Mouse (Mus musculus): ENCODE measurements around the gene Tmem223. TPM values are rescaled to one million over a fixed set of nuclear protein-coding genes. Genes with fewer than 3 reads are reported as not detected.

Gene Tmem223
- polyA plus RNA-seq, 1 experiment from 2014 or later: 195 TPM

DNA sequence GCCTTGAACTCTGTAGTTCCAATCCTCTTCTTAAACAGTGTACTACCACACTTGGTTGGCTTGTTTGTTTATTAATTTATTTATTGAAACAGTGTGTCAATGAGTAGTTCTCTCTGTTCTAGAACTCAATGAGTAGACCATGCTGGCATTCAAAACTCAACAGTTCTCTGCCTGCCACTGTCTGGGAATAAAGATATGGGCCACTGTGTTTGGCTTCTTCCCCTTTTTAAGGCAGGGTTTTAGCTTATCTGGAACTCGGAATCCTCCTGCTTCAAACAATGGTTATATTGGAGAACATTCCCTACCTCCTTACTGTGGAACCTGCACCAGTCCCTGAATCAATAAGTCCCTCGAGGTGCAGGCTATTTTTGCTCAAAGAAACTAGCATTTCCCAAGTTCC is 11.9 kb upstream of the Tmem223 start:
- no peak overlapping the region for H3K9ac ChIP-seq (ENCODE audit: low read depth, low read length)
- H3K4me2 ChIP-seq (ENCODE audit: low read length): peak overlapping the region; percentile 91; the same call in 1 of the 2 replicates
- H3K4me1 ChIP-seq (ENCODE audit: control insufficient read depth, insufficient read depth, low read length): peaks cover 26% of the 10 kb centered on the region
- H3K36me3 ChIP-seq (ENCODE audit: control insufficient read depth, insufficient read depth, low read length): peaks cover 14% of the 10 kb centered on the region
- no peaks in the 10 kb centered on the region for H3K9me3 ChIP-seq (replicated peaks; ENCODE audit: control insufficient read depth, low read length, poor library complexity, severe bottlenecking)
- 85% methylated on average over 2 of the region's 2 CpGs for WGBS
- H3K4me3 ChIP-seq (ENCODE audit: low read depth, low read length): no peak overlapping the region
- no peaks in the 10 kb centered on the region for H3K27me3 ChIP-seq (ENCODE audit: control insufficient read depth, insufficient read depth, low read depth, low read length)
- ATAC-seq: no peak
- H3K27ac ChIP-seq (ENCODE audit: low read length): no peak overlapping the region

DNA sequence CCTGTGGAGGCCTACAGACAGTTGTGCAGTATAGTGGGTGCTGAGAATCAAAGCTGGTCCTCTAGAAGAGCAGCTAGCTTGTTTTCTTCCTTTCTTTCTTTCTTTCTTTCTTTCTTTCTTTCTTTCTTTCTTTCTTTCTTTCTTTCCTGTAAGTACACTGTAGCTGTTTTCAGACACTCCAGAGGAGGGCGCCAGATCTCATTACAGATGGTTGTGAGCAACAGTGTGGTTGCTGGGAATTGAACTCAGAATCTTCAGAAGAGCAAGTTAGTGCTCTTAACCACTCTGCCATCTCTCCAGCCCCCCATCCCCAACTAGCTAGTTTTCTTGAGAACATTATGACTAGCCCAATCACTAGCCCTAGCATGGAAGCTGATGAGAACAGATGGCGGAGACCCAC is 10.0 kb upstream of the Tmem223 start:
- peaks cover 26% of the 10 kb centered on the region for H3K36me3 ChIP-seq (ENCODE audit: control insufficient read depth, insufficient read depth, low read length)
- H3K4me1 ChIP-seq (ENCODE audit: control insufficient read depth, insufficient read depth, low read length): peaks cover 23% of the 10 kb centered on the region
- no peak overlapping the region for H3K27ac ChIP-seq (ENCODE audit: low read length)
- no peak overlapping the region for H3K4me2 ChIP-seq (ENCODE audit: low read length)
- H3K27me3 ChIP-seq (ENCODE audit: control insufficient read depth, insufficient read depth, low read depth, low read length): no peaks in the 10 kb centered on the region
- no peak overlapping the region for H3K4me3 ChIP-seq (ENCODE audit: low read depth, low read length)
- no peak for ATAC-seq
- no peaks in the 10 kb centered on the region for H3K9me3 ChIP-seq (replicated peaks; ENCODE audit: control insufficient read depth, low read length, poor library complexity, severe bottlenecking)
- H3K9ac ChIP-seq (ENCODE audit: low read depth, low read length): no peak overlapping the region
- 91% methylated on average over 2 of the region's 2 CpGs for WGBS

DNA sequence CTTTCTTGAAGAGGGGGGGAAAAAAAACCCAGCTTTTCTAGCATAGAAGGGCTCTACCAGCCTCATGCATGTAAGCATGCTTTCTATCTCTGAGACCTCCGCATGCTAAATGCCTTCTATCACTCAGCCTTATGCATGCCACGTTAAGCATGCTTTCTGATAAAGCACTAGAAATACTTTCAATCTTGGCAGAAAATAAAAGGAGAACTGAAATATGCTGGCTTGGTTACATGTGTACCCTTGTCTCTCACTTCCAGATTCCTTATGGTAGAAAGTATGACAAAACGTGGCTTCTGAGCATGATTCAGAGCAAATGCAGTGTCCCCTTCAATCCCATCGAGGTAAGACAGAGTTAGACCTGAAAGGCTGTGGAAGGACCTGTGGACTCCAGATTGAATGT is 7.5 kb upstream of the Tmem223 start:
- H3K27me3 ChIP-seq (ENCODE audit: control insufficient read depth, insufficient read depth, low read depth, low read length): no peaks in the 10 kb centered on the region
- no peak overlapping the region for H3K4me2 ChIP-seq (ENCODE audit: low read length)
- no peak overlapping the region for H3K9ac ChIP-seq (ENCODE audit: low read depth, low read length)
- H3K4me3 ChIP-seq (ENCODE audit: low read depth, low read length): no peak overlapping the region
- peaks cover 48% of the 10 kb centered on the region for H3K36me3 ChIP-seq (ENCODE audit: control insufficient read depth, insufficient read depth, low read length)
- no peaks in the 10 kb centered on the region for H3K9me3 ChIP-seq (replicated peaks; ENCODE audit: control insufficient read depth, low read length, poor library complexity, severe bottlenecking)
- 95% methylated on average over 4 of the region's 4 CpGs for WGBS
- ATAC-seq: no peak
- H3K4me1 ChIP-seq (ENCODE audit: control insufficient read depth, insufficient read depth, low read length): peaks cover 8% of the 10 kb centered on the region
- H3K27ac ChIP-seq (ENCODE audit: low read length): no peak overlapping the region

DNA sequence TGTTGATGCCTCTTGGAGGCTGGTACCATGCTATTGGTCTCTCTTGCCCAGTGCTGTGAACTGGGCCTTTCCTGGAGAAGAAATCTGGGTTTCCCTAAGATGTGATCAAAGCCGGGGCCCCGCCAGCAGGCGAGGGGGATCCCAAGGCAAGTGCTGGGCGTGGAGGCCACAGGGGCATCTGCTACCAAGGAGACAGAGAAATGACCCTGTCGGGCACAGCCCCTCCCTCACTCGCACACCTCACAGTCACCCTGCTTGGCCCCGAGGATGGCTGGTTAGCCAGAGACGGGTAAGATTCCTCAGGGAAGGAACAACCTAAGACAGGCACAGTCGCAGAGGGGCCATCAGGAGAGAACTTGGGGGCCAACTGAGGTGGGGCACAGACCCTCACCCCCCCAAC is 5.2 kb upstream of the Tmem223 start:
- ATAC-seq: no peak
- 96% methylated on average over 9 of the region's 9 CpGs for WGBS
- no peak overlapping the region for H3K4me2 ChIP-seq (ENCODE audit: low read length)
- no peaks in the 10 kb centered on the region for H3K27me3 ChIP-seq (ENCODE audit: control insufficient read depth, insufficient read depth, low read depth, low read length)
- H3K27ac ChIP-seq (ENCODE audit: low read length): no peak overlapping the region
- H3K4me1 ChIP-seq (ENCODE audit: control insufficient read depth, insufficient read depth, low read length): peaks cover 4% of the 10 kb centered on the region
- H3K4me3 ChIP-seq (ENCODE audit: low read depth, low read length): no peak overlapping the region
- no peaks in the 10 kb centered on the region for H3K9me3 ChIP-seq (replicated peaks; ENCODE audit: control insufficient read depth, low read length, poor library complexity, severe bottlenecking)
- H3K36me3 ChIP-seq (ENCODE audit: control insufficient read depth, insufficient read depth, low read length): peaks cover 58% of the 10 kb centered on the region
- no peak overlapping the region for H3K9ac ChIP-seq (ENCODE audit: low read depth, low read length)

DNA sequence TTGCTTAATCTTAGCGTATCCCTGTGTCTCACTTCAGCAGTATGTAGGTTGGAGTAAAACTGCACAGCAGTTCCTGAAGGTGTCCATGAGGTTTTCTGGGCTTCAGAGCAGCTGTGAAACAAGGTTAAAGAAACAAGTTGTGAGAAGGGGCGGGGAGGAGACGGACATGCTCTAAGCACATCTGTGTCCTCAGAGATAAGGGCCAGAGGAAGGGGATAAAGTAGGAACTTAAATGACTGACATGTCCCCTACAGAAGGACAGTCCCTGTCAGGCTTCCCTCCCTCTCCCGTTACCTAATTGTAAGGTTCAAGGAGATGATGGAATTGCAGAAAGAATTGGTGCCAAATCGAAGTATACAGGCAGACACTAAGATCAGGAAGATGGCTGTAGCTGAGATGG is 2.2 kb downstream of the Tmem223 start:
- Histone ChIP-seq H3K27ac (ENCODE audit: low read length) (no peak overlapping the region), H3K9me3 (replicated peaks; ENCODE audit: control insufficient read depth, low read length, poor library complexity, severe bottlenecking) (no peaks in the 10 kb centered on the region), H3K9ac (ENCODE audit: low read depth, low read length) (no peak overlapping the region), H3K27me3 (ENCODE audit: control insufficient read depth, insufficient read depth, low read depth, low read length) (no peaks in the 10 kb centered on the region), H3K4me2 (ENCODE audit: low read length) (no peak overlapping the region), H3K4me1 (ENCODE audit: control insufficient read depth, insufficient read depth, low read length) (peaks cover 29% of the 10 kb centered on the region), H3K36me3 (ENCODE audit: control insufficient read depth, insufficient read depth, low read length) (peaks cover 15% of the 10 kb centered on the region), H3K4me3 (ENCODE audit: low read depth, low read length) (no peak overlapping the region)
- WGBS: 92% methylated on average over 5 of the region's 5 CpGs
- no peak for ATAC-seq

DNA sequence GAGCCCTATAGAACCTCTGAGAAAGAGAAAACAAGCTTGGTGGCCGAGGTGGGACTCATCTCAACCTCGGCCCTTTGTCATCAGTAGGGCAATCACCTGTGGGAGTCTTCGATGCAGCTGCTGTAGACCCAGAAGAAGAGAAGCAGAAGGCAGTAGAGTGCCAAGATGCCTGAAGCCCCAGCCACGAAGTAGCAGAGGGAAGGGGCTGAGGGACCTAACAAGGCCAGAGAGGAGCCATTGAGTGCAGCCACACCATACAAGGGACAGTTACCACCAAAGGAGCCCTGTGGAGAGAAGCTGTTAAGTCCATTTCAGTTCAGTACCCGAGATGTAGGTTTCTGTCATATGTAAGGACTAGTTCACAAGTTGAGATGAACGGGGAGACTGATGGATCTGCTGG is 2.6 kb downstream of the Tmem223 start:
- H3K27ac ChIP-seq (ENCODE audit: low read length): no peak overlapping the region; the same call in 1 of the 2 replicates
- H3K4me1 ChIP-seq (ENCODE audit: control insufficient read depth, insufficient read depth, low read length): peaks cover 29% of the 10 kb centered on the region
- ATAC-seq: no peak
- H3K9me3 ChIP-seq (replicated peaks; ENCODE audit: control insufficient read depth, low read length, poor library complexity, severe bottlenecking): no peaks in the 10 kb centered on the region
- H3K36me3 ChIP-seq (ENCODE audit: control insufficient read depth, insufficient read depth, low read length): peaks cover 12% of the 10 kb centered on the region
- H3K4me2 ChIP-seq (ENCODE audit: low read length): peak overlapping the region; percentile 82
- 72% methylated on average over 6 of the region's 6 CpGs for WGBS
- no peak overlapping the region for H3K9ac ChIP-seq (ENCODE audit: low read depth, low read length)
- no peaks in the 10 kb centered on the region for H3K27me3 ChIP-seq (ENCODE audit: control insufficient read depth, insufficient read depth, low read depth, low read length)
- H3K4me3 ChIP-seq (ENCODE audit: low read depth, low read length): peak overlapping the region; percentile 67; the same call in 1 of the 2 replicates

DNA sequence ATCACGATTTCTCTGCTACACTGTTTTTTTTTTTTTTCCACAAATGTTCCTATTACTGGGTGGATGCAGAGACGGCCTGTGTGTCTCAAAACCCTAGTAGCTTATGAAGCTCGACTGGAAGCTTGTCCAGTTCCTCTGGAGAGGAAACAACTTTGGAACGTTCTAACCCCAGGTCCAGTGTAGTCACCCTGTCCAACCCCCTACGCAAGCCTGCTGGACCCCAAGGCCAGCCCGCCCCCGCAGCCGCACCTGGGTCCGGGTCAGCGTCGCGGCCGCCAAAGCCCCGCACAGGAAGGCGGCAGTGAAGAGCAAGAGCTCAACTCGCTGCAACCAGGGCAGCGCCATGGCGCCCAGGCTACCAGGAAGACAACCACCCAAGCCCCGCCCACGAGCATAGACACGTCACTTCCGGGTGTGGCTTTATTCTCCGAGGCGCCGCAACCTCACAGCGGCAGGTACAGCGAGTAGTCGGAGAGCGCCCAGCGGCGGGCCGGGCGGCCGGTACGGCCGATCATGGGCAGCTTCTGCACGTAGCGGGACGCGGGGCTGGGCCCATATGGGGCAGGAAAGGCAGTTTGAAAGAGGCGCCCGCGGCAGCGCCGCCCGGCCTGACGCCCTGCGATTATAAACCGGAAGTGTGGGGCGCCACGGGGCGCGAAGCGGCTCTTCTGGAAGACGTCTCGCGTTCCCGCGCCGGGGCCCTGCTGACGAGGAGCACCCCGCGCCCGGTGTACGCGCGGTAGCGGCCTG is 3.5 kb downstream of the Tmem223 start, which contains the start of gene Tmem179b:
Gene Tmem179b, minus strand, starts transcription at position 382 of the 750 bp plus-strand sequence.
- WGBS: under 1% methylated on average over 67 of the region's 68 CpGs
- Histone ChIP-seq H3K27me3 (ENCODE audit: control insufficient read depth, insufficient read depth, low read depth, low read length) (no peaks in the 10 kb centered on the region), H3K36me3 (ENCODE audit: control insufficient read depth, insufficient read depth, low read length) (peaks cover 9% of the 10 kb centered on the region), H3K4me2 (ENCODE audit: low read length) (peak within 1 kb of the TSS; percentile 82), H3K4me1 (ENCODE audit: control insufficient read depth, insufficient read depth, low read length) (peaks cover 29% of the 10 kb centered on the region), H3K9me3 (replicated peaks; ENCODE audit: control insufficient read depth, low read length, poor library complexity, severe bottlenecking) (no peaks in the 10 kb centered on the region), H3K27ac (ENCODE audit: low read length) (peak within 1 kb of the TSS; percentile 99), H3K9ac (ENCODE audit: low read depth, low read length) (peak within 1 kb of the TSS; percentile 80), H3K4me3 (ENCODE audit: low read depth, low read length) (peak within 1 kb of the TSS; percentile 67)
- peak; percentile 95 for ATAC-seq

DNA sequence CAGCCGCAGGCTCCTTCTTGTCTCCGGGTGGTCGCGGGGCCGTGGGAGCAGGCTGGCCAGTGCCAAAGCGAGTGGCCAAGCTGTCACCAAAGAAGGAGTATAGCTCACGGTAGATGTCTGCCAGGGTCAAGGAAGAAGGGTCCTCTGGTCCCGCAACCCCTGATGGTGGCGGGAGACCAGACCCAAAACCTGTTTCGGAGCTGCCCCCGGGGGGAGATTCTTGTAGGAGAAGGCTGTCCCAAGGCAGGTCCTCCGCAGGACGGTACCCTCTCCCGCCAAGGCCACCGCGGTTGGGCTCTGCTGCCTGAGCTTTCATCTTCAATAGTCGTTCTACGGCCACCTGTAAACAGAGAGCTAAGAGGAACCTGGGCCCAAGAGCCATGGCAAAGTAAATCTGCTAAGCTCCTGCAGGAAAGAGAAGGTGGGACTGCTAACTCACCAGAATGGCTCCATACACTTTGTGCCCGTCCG is 4.2 kb downstream of the Tmem223 start:
- H3K9ac ChIP-seq (ENCODE audit: low read depth, low read length): peak overlapping the region; percentile 80
- peaks cover 5% of the 10 kb centered on the region for H3K36me3 ChIP-seq (ENCODE audit: control insufficient read depth, insufficient read depth, low read length)
- H3K4me3 ChIP-seq (ENCODE audit: low read depth, low read length): peak overlapping the region; percentile 67
- peaks cover 29% of the 10 kb centered on the region for H3K4me1 ChIP-seq (ENCODE audit: control insufficient read depth, insufficient read depth, low read length)
- no peaks in the 10 kb centered on the region for H3K9me3 ChIP-seq (replicated peaks; ENCODE audit: control insufficient read depth, low read length, poor library complexity, severe bottlenecking)
- H3K27me3 ChIP-seq (ENCODE audit: control insufficient read depth, insufficient read depth, low read depth, low read length): no peaks in the 10 kb centered on the region
- 7% methylated on average over 20 of the region's 20 CpGs for WGBS
- no peak for ATAC-seq
- H3K4me2 ChIP-seq (ENCODE audit: low read length): peak overlapping the region; percentile 82
- peak overlapping the region; percentile 99 for H3K27ac ChIP-seq (ENCODE audit: low read length)

DNA sequence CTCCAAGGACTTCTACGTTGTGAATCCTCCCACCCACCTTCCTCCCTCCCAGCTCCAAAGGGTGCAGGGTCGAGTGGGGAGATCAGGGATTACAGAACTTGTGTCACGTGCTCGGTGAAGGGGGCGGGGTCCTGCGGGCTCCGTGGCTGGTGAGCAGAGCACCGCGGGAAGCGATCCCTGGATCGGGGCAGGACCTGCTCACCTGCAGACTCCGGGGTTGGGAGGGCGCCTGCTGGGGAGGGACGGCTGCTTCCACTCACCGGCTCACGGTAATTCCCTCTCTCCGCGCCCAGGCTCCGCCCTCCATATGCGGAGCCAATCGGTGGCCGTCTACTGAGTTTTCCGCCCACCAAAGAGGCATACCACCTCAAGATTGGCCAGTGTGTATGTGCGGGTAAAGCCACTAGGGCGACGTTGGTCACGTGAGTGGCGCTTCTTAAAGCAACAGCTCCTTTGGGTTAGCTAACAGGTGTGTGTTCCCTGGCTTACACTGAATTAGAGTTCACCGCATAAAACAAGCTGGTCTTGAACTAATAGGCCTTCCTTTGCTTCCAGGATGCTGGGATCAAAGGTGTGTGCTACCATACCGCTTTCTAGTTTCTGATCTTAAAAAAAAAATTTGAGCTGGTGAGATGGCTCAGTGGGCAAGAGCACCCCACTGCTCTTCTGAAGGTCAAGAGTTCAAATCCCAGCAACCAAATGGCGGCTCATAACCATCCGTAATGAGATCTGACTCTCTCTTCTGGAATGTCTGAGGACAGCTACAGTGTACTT is 15.4 kb downstream of the Tmem223 start, which contains the start of gene Taf6l:
Gene Taf6l, minus strand, starts transcription at position 410 of the 774 bp plus-strand sequence.
- peak within 1 kb of the TSS; percentile 64 for H3K4me2 ChIP-seq (ENCODE audit: low read length)
- H3K27me3 ChIP-seq (ENCODE audit: control insufficient read depth, insufficient read depth, low read depth, low read length): no peaks in the 10 kb centered on the region
- WGBS: 1% methylated on average over 31 of the region's 32 CpGs
- no peaks in the 10 kb centered on the region for H3K9me3 ChIP-seq (replicated peaks; ENCODE audit: control insufficient read depth, low read length, poor library complexity, severe bottlenecking)
- peaks cover 16% of the 10 kb centered on the region for H3K4me1 ChIP-seq (ENCODE audit: control insufficient read depth, insufficient read depth, low read length)
- peak within 1 kb of the TSS; percentile 80 for H3K27ac ChIP-seq (ENCODE audit: low read length)
- peak within 1 kb of the TSS; percentile 66 for H3K4me3 ChIP-seq (ENCODE audit: low read depth, low read length)
- peaks cover 13% of the 10 kb centered on the region; the same call in 1 of the 2 replicates for H3K36me3 ChIP-seq (ENCODE audit: control insufficient read depth, insufficient read depth, low read length)
- ATAC-seq: peak; percentile 99
- H3K9ac ChIP-seq (ENCODE audit: low read depth, low read length): peak within 1 kb of the TSS; percentile 75

Data from midbrain, embryonic 16.5 days (tissue).